Mouse (Mus musculus) ES-Bruce4 (cell line): ENCODE measurements around the gene Ube2v1.

Experiments used
- CTCF ChIP-seq: IDR thresholded peaks from one replicate; pipeline ENCODE4 v1.8.1; 2011; ENCODE audit warnings: low read depth, low read length
- EP300 ChIP-seq: IDR thresholded peaks from 2 replicates; pipeline ENCODE4 v1.6.1; 2011; ENCODE audit warnings: low read depth, low read length; ENCODE audit not compliant: insufficient read depth
- POLR2A ChIP-seq: IDR thresholded peaks from one replicate; pipeline ENCODE4 v1.8.1; 2011; ENCODE audit warnings: low read length; ENCODE audit not compliant: insufficient read depth

DNA sequence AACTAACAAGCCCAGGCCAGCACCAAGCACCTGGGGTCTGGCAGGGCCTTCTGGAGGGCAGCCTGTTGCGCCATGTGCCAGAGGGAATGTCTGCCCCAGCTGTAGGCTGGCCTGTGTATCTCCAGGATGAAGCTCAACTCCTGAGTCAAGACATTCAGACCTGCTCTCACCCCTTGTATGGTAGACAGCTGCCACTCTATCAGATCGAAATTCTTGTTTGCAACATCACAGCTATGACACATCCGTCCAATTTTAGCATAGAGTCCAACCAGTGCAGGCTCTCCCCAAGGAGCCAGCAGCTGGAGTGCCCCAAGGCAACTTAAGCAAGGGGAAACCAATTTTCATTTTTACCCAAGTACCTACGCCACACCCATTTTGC, 25.2 kb downstream of the Ube2v1 start:
- no peak for TF ChIP-seq CTCF
- TF ChIP-seq POLR2A = no peak
- TF ChIP-seq EP300 = no peak
